Mouse (Mus musculus) midbrain, embryonic 12.5 days (tissue): ENCODE measurements around the gene Esr1. TPM values are rescaled to one million over a fixed set of nuclear protein-coding genes. Genes with fewer than 3 reads are reported as not detected.

Experiments
- ATAC-seq: fragments of 200-750 bp; cut with Nextera tagmentation; 2 replicates; pipeline ENCODE4 v1.8.0; 2017; ENCODE audit warnings: low read depth, moderate TSS enrichment, moderate library complexity; ENCODE audit not compliant: low FRiP score
- H3K27ac ChIP-seq: fragments of 300-500 bp; sonication (generic); replicated peaks from 2 replicates; pipeline ENCODE4 v1.5.1; 2016; ENCODE audit warnings: mild to moderate bottlenecking
- H3K27me3 ChIP-seq: fragments of 300-500 bp; sonication (generic); 2 replicates; pipeline ENCODE4 v1.6.1; 2016; ENCODE audit warnings: mild to moderate bottlenecking
- H3K36me3 ChIP-seq: fragments of 300-500 bp; sonication (generic); 2 replicates; pipeline ENCODE4 v1.6.1; 2016
- H3K4me1 ChIP-seq: fragments of 300-500 bp; sonication (generic); 2 replicates; pipeline ENCODE4 v1.6.1; 2016
- H3K4me2 ChIP-seq: fragments of 300-500 bp; sonication (generic); replicated peaks from 2 replicates; pipeline ENCODE4 v1.6.1; 2016; ENCODE audit warnings: mild to moderate bottlenecking, moderate library complexity
- H3K4me3 ChIP-seq: fragments of 300-500 bp; sonication (generic); 2 replicates; pipeline ENCODE4 v1.5.1; 2016; ENCODE audit warnings: mild to moderate bottlenecking
- H3K9ac ChIP-seq: fragments of 300-500 bp; sonication (generic); replicated peaks from 2 replicates; pipeline ENCODE4 v1.6.1; 2016; ENCODE audit warnings: mild to moderate bottlenecking, moderate library complexity
- H3K9me3 ChIP-seq: fragments of 300-500 bp; sonication (generic); 2 replicates; pipeline ENCODE4 v1.6.1; 2016; ENCODE audit warnings: mild to moderate bottlenecking
- WGBS: fragments of 180-500 bp; shearing (Covaris S2); methylation state at CpG from one replicate; pipeline ENCODE4 v1.1.7; 2016; 5-methylcytosine and 5-hydroxymethylcytosine counted together
- polyA plus RNA-seq: library from polyadenylated mRNA; unstranded; fragments of >200 nt; fragmentation: Nextera tagmentation; extraction: Ambion mirVana; gene quantifications from 2 replicates; pipeline ENCODE4 v1.2.1, GENCODE M21; 2016

Gene Esr1
- polyA plus RNA-seq, 1 experiment from 2014 or later: 0.13 TPM

- H3K27ac ChIP-seq: no peak overlapping the region
- no peaks in the 10 kb centered on the region for H3K27me3 ChIP-seq
- H3K36me3 ChIP-seq: no peaks in the 10 kb centered on the region
- no peak overlapping the region for H3K4me2 ChIP-seq
- H3K9ac ChIP-seq: no peak overlapping the region
- no peaks in the 10 kb centered on the region for H3K4me1 ChIP-seq
- ATAC-seq: no peak
- WGBS: 84% methylated on average over 5 of the region's 5 CpGs
- H3K4me3 ChIP-seq: no peak overlapping the region
- no peaks in the 10 kb centered on the region for H3K9me3 ChIP-seq
Measured at GRCm38 (mm10) chr10:4787003-4787628, 175.7 kb downstream of the Esr1 start.

- H3K9me3 ChIP-seq: no peaks in the 10 kb centered on the region
- no peak overlapping the region for H3K9ac ChIP-seq
- WGBS: 81% methylated on average over 3 of the region's 3 CpGs
Measured at GRCm38 (mm10) chr10:4798268-4798808, 186.9 kb downstream of the Esr1 start.

GRCm38 (mm10) chr10:4824366-4824765 is 213.0 kb downstream of the Esr1 start:
- WGBS: 88% methylated on average over 5 of the region's 5 CpGs
- Histone ChIP-seq H3K36me3 (no peaks in the 10 kb centered on the region), H3K4me1 (no peaks in the 10 kb centered on the region), H3K4me3 (no peak overlapping the region), H3K27ac (no peak overlapping the region), H3K9me3 (no peaks in the 10 kb centered on the region), H3K4me2 (no peak overlapping the region), H3K27me3 (no peaks in the 10 kb centered on the region), H3K9ac (no peak overlapping the region)
- ATAC-seq: no peak

More at GRCm38 (mm10) chr10:4798268-4798808, 186.9 kb downstream of the Esr1 start:
- Histone ChIP-seq H3K4me3 (no peak overlapping the region), H3K4me1 (no peaks in the 10 kb centered on the region), H3K27me3 (no peaks in the 10 kb centered on the region), H3K27ac (no peak overlapping the region), H3K36me3 (no peaks in the 10 kb centered on the region), H3K4me2 (no peak overlapping the region)
- ATAC-seq: no peak

- no peak overlapping the region for H3K4me2 ChIP-seq
- H3K9ac ChIP-seq: no peak overlapping the region
- no peaks in the 10 kb centered on the region for H3K9me3 ChIP-seq
- no peak overlapping the region for H3K4me3 ChIP-seq
- WGBS: 83% methylated on average over 6 of the region's 6 CpGs
- H3K27me3 ChIP-seq: no peaks in the 10 kb centered on the region
- H3K4me1 ChIP-seq: no peaks in the 10 kb centered on the region
- no peaks in the 10 kb centered on the region for H3K36me3 ChIP-seq
- ATAC-seq: no peak
- no peak overlapping the region for H3K27ac ChIP-seq
Measured at GRCm38 (mm10) chr10:4830592-4830991, 219.2 kb downstream of the Esr1 start.

GRCm38 (mm10) chr10:4838099-4838498 is 226.7 kb downstream of the Esr1 start:
- 91% methylated on average over 4 of the region's 4 CpGs for WGBS

GRCm38 (mm10) chr10:4841039-4841438 is 229.6 kb downstream of the Esr1 start:
- H3K9ac ChIP-seq: no peak overlapping the region
- no peak overlapping the region for H3K27ac ChIP-seq
- H3K9me3 ChIP-seq: no peaks in the 10 kb centered on the region
- H3K4me2 ChIP-seq: no peak overlapping the region
- no peak for ATAC-seq
- H3K4me3 ChIP-seq: no peak overlapping the region
- no peaks in the 10 kb centered on the region for H3K27me3 ChIP-seq
- no peaks in the 10 kb centered on the region for H3K4me1 ChIP-seq
- H3K36me3 ChIP-seq: no peaks in the 10 kb centered on the region

More at GRCm38 (mm10) chr10:4838099-4838498, 226.7 kb downstream of the Esr1 start:
- H3K4me3 ChIP-seq: no peak overlapping the region
- H3K27ac ChIP-seq: no peak overlapping the region
- no peaks in the 10 kb centered on the region for H3K4me1 ChIP-seq
- H3K36me3 ChIP-seq: no peaks in the 10 kb centered on the region
- H3K9me3 ChIP-seq: no peaks in the 10 kb centered on the region
- ATAC-seq: no peak
- no peak overlapping the region for H3K9ac ChIP-seq
- H3K27me3 ChIP-seq: no peaks in the 10 kb centered on the region
- H3K4me2 ChIP-seq: no peak overlapping the region

GRCm38 (mm10) chr10:4847523-4847922 is 236.1 kb downstream of the Esr1 start:
- 84% methylated on average over 2 of the region's 2 CpGs for WGBS
- Histone ChIP-seq H3K4me3 (no peak overlapping the region), H3K4me1 (no peaks in the 10 kb centered on the region), H3K9ac (no peak overlapping the region), H3K36me3 (no peaks in the 10 kb centered on the region), H3K9me3 (no peaks in the 10 kb centered on the region), H3K27me3 (no peaks in the 10 kb centered on the region), H3K27ac (no peak overlapping the region), H3K4me2 (no peak overlapping the region)
- no peak for ATAC-seq

- 94% methylated on average over 3 of the region's 3 CpGs for WGBS
- no peaks in the 10 kb centered on the region for H3K36me3 ChIP-seq
Measured at GRCm38 (mm10) chr10:4849881-4850280, 238.5 kb downstream of the Esr1 start.

GRCm38 (mm10) chr10:4875076-4875737 is 263.8 kb downstream of the Esr1 start:
- H3K36me3 ChIP-seq: no peaks in the 10 kb centered on the region
- ATAC-seq: peak; percentile 66; the same call in 1 of the 2 replicates
- no peak overlapping the region for H3K27ac ChIP-seq
- H3K9ac ChIP-seq: no peak overlapping the region
- H3K4me3 ChIP-seq: no peak overlapping the region
- no peak overlapping the region for H3K4me2 ChIP-seq
- WGBS: 14% methylated on average over 8 of the region's 8 CpGs
- H3K27me3 ChIP-seq: no peaks in the 10 kb centered on the region
- 0 out of 2 replicates have a peak, but pooled peaks cover 3% of the 10 kb centered on the region for H3K9me3 ChIP-seq
- peaks cover 3% of the 10 kb centered on the region; the same call in 1 of the 2 replicates for H3K4me1 ChIP-seq

More at GRCm38 (mm10) chr10:4849881-4850280, 238.5 kb downstream of the Esr1 start:
- ATAC-seq: no peak
- Histone ChIP-seq H3K27me3 (no peaks in the 10 kb centered on the region), H3K4me1 (no peaks in the 10 kb centered on the region), H3K4me3 (no peak overlapping the region), H3K9me3 (no peaks in the 10 kb centered on the region), H3K27ac (no peak overlapping the region), H3K4me2 (no peak overlapping the region), H3K9ac (no peak overlapping the region)

- Histone ChIP-seq H3K36me3 (no peaks in the 10 kb centered on the region), H3K9ac (no peak overlapping the region), H3K9me3 (0 out of 2 replicates have a peak, but pooled peaks cover 3% of the 10 kb centered on the region), H3K4me1 (no peaks in the 10 kb centered on the region), H3K27me3 (no peaks in the 10 kb centered on the region), H3K4me2 (no peak overlapping the region), H3K4me3 (no peak overlapping the region), H3K27ac (no peak overlapping the region)
- 72% methylated on average over 1 of the region's 1 CpGs for WGBS
- no peak for ATAC-seq
Measured at GRCm38 (mm10) chr10:4881391-4881790, 270.0 kb downstream of the Esr1 start.

- Histone ChIP-seq H3K27ac (no peak overlapping the region), H3K4me1 (no peaks in the 10 kb centered on the region), H3K4me3 (no peak overlapping the region), H3K36me3 (no peaks in the 10 kb centered on the region), H3K4me2 (no peak overlapping the region), H3K9me3 (no peaks in the 10 kb centered on the region), H3K9ac (no peak overlapping the region), H3K27me3 (no peaks in the 10 kb centered on the region)
- 85% methylated on average over 3 of the region's 3 CpGs for WGBS
- ATAC-seq: no peak
Measured at GRCm38 (mm10) chr10:4885506-4885905, 274.1 kb downstream of the Esr1 start.

GRCm38 (mm10) chr10:4885961-4886360 is 274.6 kb downstream of the Esr1 start:
- H3K27ac ChIP-seq: no peak overlapping the region
- ATAC-seq: no peak
- H3K27me3 ChIP-seq: no peaks in the 10 kb centered on the region
- H3K4me1 ChIP-seq: no peaks in the 10 kb centered on the region
- no peaks in the 10 kb centered on the region for H3K9me3 ChIP-seq
- H3K36me3 ChIP-seq: no peaks in the 10 kb centered on the region
- H3K4me3 ChIP-seq: no peak overlapping the region
- no peak overlapping the region for H3K9ac ChIP-seq
- H3K4me2 ChIP-seq: no peak overlapping the region
- WGBS: 85% methylated on average over 8 of the region's 8 CpGs
